Mouse (Mus musculus) induced T-regulatory cell, adult 2 months (primary cell): ENCODE measurements around the gene Gm20807.
"Not testable (repeated sequence)": the region's sequence is repeated elsewhere in the genome, so short reads cannot be mapped to it uniquely, and the experiment has no call there.

Source experiments
- DNase-seq: peaks from one replicate; pipeline ENCODE4 v3.0.0-alpha.2; 2012; ENCODE audit warnings: low read depth

The Gm20807 gene

GRCm38 (mm10) chrY:13042591-13042990, at the start of gene Gm20807:
Gene Gm20807 (plus strand): TSS chrY:13042891.
- DNase-seq, result not testable (repeated sequence)
